Mouse (Mus musculus) midbrain, embryonic 11.5 days (tissue): ENCODE measurements around the gene Gpr1. TPM values are rescaled to one million over a fixed set of nuclear protein-coding genes. Genes with fewer than 3 reads are reported as not detected.
"Not testable (repeated sequence)": the region's sequence is repeated elsewhere in the genome, so short reads cannot be mapped to it uniquely, and the experiment has no call there.

ENCODE experiments used
- ATAC-seq: fragments of 200-750 bp; cut with Nextera tagmentation; 2 replicates; pipeline ENCODE4 v1.8.0; 2017; ENCODE audit warnings: moderate TSS enrichment, moderate library complexity; ENCODE audit not compliant: low FRiP score
- DNase-seq: peaks from one replicate; pipeline ENCODE4 v3.0.0; 2015; ENCODE audit warnings: low spot score; ENCODE audit errors: missing footprints
- H3K27ac ChIP-seq: fragments of 300-500 bp; sonication (generic); 2 replicates; pipeline ENCODE4 v1.5.1; 2014; ENCODE audit warnings: low read depth, low read length
- H3K27me3 ChIP-seq: fragments of 300-500 bp; sonication (generic); 2 replicates; pipeline ENCODE4 v1.6.1; 2014; ENCODE audit warnings: mild to moderate bottlenecking, low read length, moderate library complexity, mixed read lengths; ENCODE audit not compliant: control insufficient read depth, insufficient read depth
- H3K36me3 ChIP-seq: fragments of 300-500 bp; sonication (generic); 2 replicates; pipeline ENCODE4 v1.6.1; 2014; ENCODE audit warnings: mild to moderate bottlenecking, low read length, moderate library complexity, mixed read lengths; ENCODE audit not compliant: control insufficient read depth, insufficient read depth
- H3K4me1 ChIP-seq: fragments of 300-500 bp; sonication (generic); 2 replicates; pipeline ENCODE4 v1.6.1; 2014; ENCODE audit warnings: low read length; ENCODE audit not compliant: control insufficient read depth, insufficient read depth
- H3K4me2 ChIP-seq: fragments of 300-500 bp; sonication (generic); 2 replicates; pipeline ENCODE4 v1.6.1; 2014; ENCODE audit warnings: mild to moderate bottlenecking, moderate library complexity
- H3K4me3 ChIP-seq: fragments of 300-500 bp; sonication (generic); 2 replicates; pipeline ENCODE4 v1.5.1; 2014; ENCODE audit warnings: low read depth, low read length
- H3K9ac ChIP-seq: fragments of 300-500 bp; sonication (generic); 2 replicates; pipeline ENCODE4 v1.6.1; 2014; ENCODE audit warnings: low read length
- H3K9me3 ChIP-seq: fragments of 300-500 bp; sonication (generic); 2 replicates; pipeline ENCODE4 v1.6.1; 2016; ENCODE audit warnings: low read length; ENCODE audit not compliant: control insufficient read depth
- WGBS: fragments of 180-500 bp; shearing (Covaris S2); extraction: QIAGEN DNeasy Blood & Tissue Kit; methylation state at CpG from one replicate; pipeline ENCODE4 v1.1.7; 2014; 5-methylcytosine and 5-hydroxymethylcytosine counted together
- polyA plus RNA-seq: library from polyadenylated mRNA; unstranded; fragments of >200 nt; fragmentation: Nextera tagmentation; extraction: Ambion mirVana; gene quantifications from 2 replicates; pipeline ENCODE4 v1.2.1, GENCODE M21; 2014

Gpr1 gene
- polyA plus RNA-seq, 1 experiment from 2014 or later, result 0.22 TPM

- 90% methylated on average over 4 of the region's 4 CpGs for WGBS
These were observed 34.2 kb downstream of the Gpr1 start for GRCm38 (mm10) chr1:63180122-63180521.

GRCm38 (mm10) chr1:63178308-63178707 is 36.0 kb downstream of the Gpr1 start:
- Histone ChIP-seq H3K4me1 (peaks cover 17% of the 10 kb centered on the region), H3K9ac (no peak overlapping the region), H3K27me3 (no peaks in the 10 kb centered on the region), H3K9me3 (no peaks in the 10 kb centered on the region), H3K4me3 (0 out of 2 replicates have a peak overlapping the region, but pooled peaks have one; percentile 90), H3K4me2 (peak overlapping the region; percentile 83; the same call in 1 of the 2 replicates), H3K27ac (no peak overlapping the region), H3K36me3 (peaks cover 3% of the 10 kb centered on the region)
- ATAC-seq (no peak), DNase-seq (no peak)
- WGBS, result 70% methylated on average over 3 of the region's 3 CpGs

More at GRCm38 (mm10) chr1:63180122-63180521, 34.2 kb downstream of the Gpr1 start:
- no peaks in the 10 kb centered on the region for H3K9me3 ChIP-seq
- H3K9ac ChIP-seq, result no peak overlapping the region
- no peak for DNase-seq
- no peak for ATAC-seq
- H3K4me3 ChIP-seq, result no peak overlapping the region
- no peak overlapping the region for H3K27ac ChIP-seq
- peaks cover 3% of the 10 kb centered on the region for H3K36me3 ChIP-seq
- peaks cover 16% of the 10 kb centered on the region for H3K4me1 ChIP-seq
- no peak overlapping the region for H3K4me2 ChIP-seq
- no peaks in the 10 kb centered on the region for H3K27me3 ChIP-seq

GRCm38 (mm10) chr1:63176604-63177421 is 37.5 kb downstream of the Gpr1 start, which contains the start of the genes Eef1b2 and Ndufs1:
TSS of gene Eef1b2 (plus strand) at chr1:63176825.
TSS of gene Ndufs1 (minus strand) at chr1:63176833.
- Histone ChIP-seq H3K9ac (peak within 1 kb of the TSS; percentile 94), H3K4me1 (peaks cover 17% of the 10 kb centered on the region), H3K27me3 (no peaks in the 10 kb centered on the region), H3K4me3 (peak within 1 kb of the TSS; percentile 90), H3K9me3 (no peaks in the 10 kb centered on the region), H3K36me3 (peaks cover 3% of the 10 kb centered on the region; the same call in 1 of the 2 replicates), H3K27ac (peak within 1 kb of the TSS; percentile 38), H3K4me2 (peak within 1 kb of the TSS; percentile 84)
- WGBS, result under 1% methylated on average over 72 of the region's 72 CpGs
- peak; percentile 88 for ATAC-seq
- peak; percentile 99 for DNase-seq

GRCm38 (mm10) chr1:63176259-63176603 is 38.1 kb downstream of the Gpr1 start:
- Histone ChIP-seq H3K4me2 (peak overlapping the region; percentile 84), H3K27me3 (no peaks in the 10 kb centered on the region), H3K9ac (peak overlapping the region; percentile 94), H3K36me3 (peaks cover 3% of the 10 kb centered on the region; the same call in 1 of the 2 replicates), H3K9me3 (no peaks in the 10 kb centered on the region), H3K4me3 (peak overlapping the region; percentile 90), H3K27ac (peak overlapping the region; percentile 38; the same call in 1 of the 2 replicates), H3K4me1 (peaks cover 17% of the 10 kb centered on the region)
- DNase-seq (peak; percentile 98), ATAC-seq (no peak; the same call in 1 of the 2 replicates)
- WGBS, result 0% methylated on average over 14 of the region's 14 CpGs

- Histone ChIP-seq H3K36me3 (peaks cover 3% of the 10 kb centered on the region; the same call in 1 of the 2 replicates), H3K9me3 (no peaks in the 10 kb centered on the region), H3K27ac (no peak overlapping the region), H3K4me1 (peaks cover 17% of the 10 kb centered on the region), H3K9ac (peak overlapping the region; percentile 94), H3K4me2 (peak overlapping the region; percentile 84), H3K4me3 (peak overlapping the region; percentile 90), H3K27me3 (no peaks in the 10 kb centered on the region)
- WGBS, result 12% methylated on average over 11 of the region's 11 CpGs
- DNase-seq (no peak), ATAC-seq (no peak)
These were observed 38.5 kb downstream of the Gpr1 start for GRCm38 (mm10) chr1:63175853-63176252.

GRCm38 (mm10) chr1:63168638-63169037 is 45.7 kb downstream of the Gpr1 start:
- Histone ChIP-seq H3K4me1 (no peaks in the 10 kb centered on the region), H3K27me3 (no peaks in the 10 kb centered on the region), H3K9ac (no peak overlapping the region), H3K36me3 (peaks cover 12% of the 10 kb centered on the region), H3K4me2 (no peak overlapping the region), H3K4me3 (no peak overlapping the region), H3K9me3 (no peaks in the 10 kb centered on the region), H3K27ac (no peak overlapping the region)
- WGBS, result 85% methylated on average over 2 of the region's 2 CpGs
- ATAC-seq (no peak), DNase-seq (no peak)

GRCm38 (mm10) chr1:63140231-63140630 is 74.1 kb downstream of the Gpr1 start:
- 96% methylated on average over 13 of the region's 13 CpGs for WGBS

GRCm38 (mm10) chr1:63138586-63138985 is 75.8 kb downstream of the Gpr1 start:
- not testable (repeated sequence) for H3K27me3 ChIP-seq, H3K4me1 ChIP-seq, ATAC-seq, H3K4me3 ChIP-seq, H3K36me3 ChIP-seq, H3K9ac ChIP-seq, H3K9me3 ChIP-seq, H3K4me2 ChIP-seq, H3K27ac ChIP-seq, DNase-seq
- WGBS, result 88% methylated on average over 1 of the region's 1 CpGs

More at GRCm38 (mm10) chr1:63140231-63140630, 74.1 kb downstream of the Gpr1 start:
- H3K36me3 ChIP-seq, result peaks cover 5% of the 10 kb centered on the region
- H3K27ac ChIP-seq, result no peak overlapping the region
- H3K27me3 ChIP-seq, result no peaks in the 10 kb centered on the region
- DNase-seq (no peak), ATAC-seq (no peak)
- H3K9me3 ChIP-seq, result no peaks in the 10 kb centered on the region
- H3K4me1 ChIP-seq, result no peaks in the 10 kb centered on the region
- no peak overlapping the region for H3K4me3 ChIP-seq
- H3K9ac ChIP-seq, result no peak overlapping the region
- H3K4me2 ChIP-seq, result no peak overlapping the region

- Histone ChIP-seq H3K9ac (no peak overlapping the region), H3K4me2 (no peak overlapping the region), H3K27ac (no peak overlapping the region), H3K4me1 (no peaks in the 10 kb centered on the region), H3K36me3 (peaks cover 3% of the 10 kb centered on the region), H3K4me3 (no peak overlapping the region), H3K27me3 (no peaks in the 10 kb centered on the region), H3K9me3 (no peaks in the 10 kb centered on the region)
- 85% methylated on average over 2 of the region's 2 CpGs for WGBS
- no peak for ATAC-seq
- DNase-seq, result no peak
These were observed 76.4 kb downstream of the Gpr1 start for GRCm38 (mm10) chr1:63137971-63138370.
